Mouse (Mus musculus) T-helper 1 cell (primary cell): ENCODE results near the gene Zfp2.

Source experiments
- in situ Hi-C: fragments of 300-600 bp; cut with MboI, MseI; formaldehyde crosslinking; loops from one replicate; pipeline ENCODE4 v1.15.1; 2025; ENCODE audit warnings: high pct_unique_total_duplicates

Gene Zfp2

DNA sequence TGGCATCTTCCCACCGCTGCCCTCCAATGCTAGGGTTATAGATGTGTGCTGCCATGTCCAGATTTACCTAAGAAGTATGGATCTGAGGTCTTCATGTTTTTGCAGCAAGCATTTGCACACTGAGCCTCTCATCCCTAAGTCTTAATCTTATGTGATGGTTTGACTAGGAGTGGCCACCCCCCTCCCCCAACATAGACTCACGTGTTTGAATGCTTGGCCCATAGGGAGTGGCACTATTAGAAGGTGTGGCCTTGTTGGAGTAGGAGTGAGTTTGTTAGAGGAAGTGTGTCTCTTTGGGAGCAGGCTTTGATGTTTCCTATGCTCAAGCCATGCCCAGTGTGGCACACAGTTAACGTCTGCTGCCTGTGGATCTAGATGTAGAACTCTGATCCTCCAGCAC lies 37.3 kb downstream of the Zfp2 start:
- in situ Hi-C loops = no loop called here

GRCm38 (mm10) chr11:50850989-50851601 lies 64.9 kb downstream of the Zfp2 start:
- in situ Hi-C loops = loop anchor here (25.0 kb wide), 1 partner anchor 964 kb away; no protein-coding TSS in a partner anchor

DNA sequence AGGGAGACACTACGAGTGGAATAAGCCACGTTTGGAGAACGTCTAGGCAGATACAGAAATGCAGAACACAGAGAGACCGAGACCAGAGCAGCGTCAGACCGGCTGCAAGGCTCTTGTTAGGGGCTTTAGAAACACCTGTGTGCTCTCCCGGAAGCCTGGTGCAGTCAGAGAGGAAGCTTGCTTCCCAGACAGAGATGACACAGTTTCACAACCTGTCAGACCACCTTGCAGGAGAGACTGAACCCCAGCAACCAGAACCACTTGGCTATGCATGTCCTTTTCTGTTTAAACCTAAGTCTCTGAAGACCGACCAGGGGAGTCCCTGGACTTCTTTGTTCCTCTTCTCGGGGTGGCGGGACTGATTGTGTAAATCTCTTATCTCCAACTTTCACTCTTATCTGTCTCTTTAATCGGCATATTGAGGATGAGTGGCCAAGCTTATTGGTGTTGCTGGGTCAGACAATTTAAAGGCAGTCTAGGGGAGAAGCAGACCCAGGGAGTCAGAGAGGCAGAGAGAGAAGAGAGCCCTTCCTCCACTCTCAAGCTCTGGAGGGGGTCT lies 65.7 kb downstream of the Zfp2 start, which contains the start of gene Grm6:
Gene Grm6, plus strand, starts transcription at position 509 of the 559 bp plus-strand sequence.
- in situ Hi-C loops = loop anchor here (25.0 kb wide), 1 partner anchor 963 kb away; no protein-coding TSS in a partner anchor

DNA sequence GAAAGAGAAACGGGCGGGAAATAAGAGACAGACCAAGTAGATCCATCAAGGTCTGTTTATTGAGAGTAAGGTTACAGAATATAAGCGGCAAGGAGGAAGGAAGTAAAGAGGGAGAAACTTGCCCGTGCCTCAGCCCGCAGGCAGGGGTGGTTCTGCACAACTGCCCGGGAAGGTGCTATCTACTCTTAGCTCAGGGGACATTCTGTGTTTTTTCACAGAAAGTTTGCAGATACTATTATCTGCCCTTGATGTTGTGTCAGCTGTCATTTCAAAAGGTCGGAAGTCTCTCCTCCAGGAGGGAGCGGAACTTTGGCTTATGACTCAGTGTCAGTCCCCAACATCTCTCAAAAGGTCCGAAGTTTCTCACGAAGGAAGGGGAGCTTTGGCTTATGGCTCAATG lies 66.7 kb downstream of the Zfp2 start:
- in situ Hi-C loops = no loop called here
